Mouse (Mus musculus) bone marrow macrophage, adult 2 months (primary cell): Measurements from ENCODE around the gene Tmprss13.

Experiments used
- CTCF ChIP-seq: IDR thresholded peaks from 2 replicates; pipeline ENCODE4 v1.5.1; 2012; ENCODE audit warnings: low read depth, mild to moderate bottlenecking, low read length, moderate library complexity
- POLR2A ChIP-seq: IDR thresholded peaks from 2 replicates; pipeline ENCODE4 v1.6.1; 2012; ENCODE audit warnings: mild to moderate bottlenecking, low read depth, low read length, borderline replicate concordance

DNA sequence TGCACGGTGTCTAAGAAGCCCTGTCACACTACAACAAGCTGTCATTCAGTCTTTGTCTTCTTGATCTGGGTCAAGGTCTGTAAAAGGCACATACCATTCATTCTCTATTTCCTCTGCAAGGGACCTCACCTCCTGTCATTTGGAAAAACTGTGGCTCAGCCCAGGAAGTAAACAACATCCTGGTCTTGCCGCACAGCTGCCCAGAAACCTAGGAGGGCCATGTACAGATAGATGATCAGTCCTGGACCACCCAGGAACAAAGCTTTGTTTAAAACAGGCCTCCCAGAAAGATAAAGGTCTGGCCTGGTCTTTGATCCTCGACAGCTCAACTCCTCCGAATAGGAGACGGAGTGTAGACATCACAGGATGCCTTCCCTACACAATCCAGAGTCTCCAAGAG lies 31.0 kb downstream of the Tmprss13 start:
- no peak for TF ChIP-seq CTCF
- TF ChIP-seq POLR2A = no peak
